Mouse (Mus musculus) G1E (cell line): Measurements from ENCODE around the gene Stk4. TPM values are rescaled to one million over a fixed set of nuclear protein-coding genes. Genes with fewer than 3 reads are reported as not detected.

Experiments used
- ATAC-seq: 2 replicates; pipeline ENCODE4 v1.8.0; 2016; ENCODE audit warnings: mild to moderate bottlenecking; ENCODE audit not compliant: insufficient number of reproducible peaks, poor library complexity, low FRiP score, severe bottlenecking; ENCODE audit errors: extremely low read depth
- DNase-seq: peaks from one replicate; pipeline ENCODE4 v3.0.0; 2012; ENCODE audit warnings: low spot score
- H3K27me3 ChIP-seq: 2 replicates; pipeline ENCODE4 v1.6.1; 2012; ENCODE audit warnings: mild to moderate bottlenecking, low read length, inconsistent platforms; ENCODE audit not compliant: insufficient read depth
- H3K36me3 ChIP-seq: replicated peaks from 2 replicates; pipeline ENCODE3; 2012; ENCODE audit warnings: mild to moderate bottlenecking, inconsistent platforms
- H3K4me1 ChIP-seq: 2 replicates; pipeline ENCODE4 v1.6.1; 2012; ENCODE audit warnings: low read depth, low read length, inconsistent platforms, mixed read lengths; ENCODE audit not compliant: insufficient read depth
- H3K4me3 ChIP-seq: 2 replicates; pipeline ENCODE4 v1.5.1; 2012; ENCODE audit warnings: low read depth, mild to moderate bottlenecking, inconsistent platforms, low read length, moderate library complexity, mixed read lengths
- H3K9me3 ChIP-seq: replicated peaks from 2 replicates; pipeline ENCODE4 v1.6.1; 2012; ENCODE audit warnings: inconsistent platforms
- CTCF ChIP-seq: IDR thresholded peaks from 2 replicates; pipeline ENCODE4 v1.5.1; 2012; ENCODE audit warnings: low read depth, low read length, inconsistent platforms, mixed read lengths
- GATA1 ChIP-seq: IDR thresholded peaks from 2 replicates; pipeline ENCODE4 v1.6.1; 2012; ENCODE audit warnings: borderline replicate concordance, low read length, inconsistent platforms, mixed read lengths
- GATA2 ChIP-seq: IDR thresholded peaks from 2 replicates; pipeline ENCODE4 v1.6.1; 2012; ENCODE audit warnings: low read depth, low read length, inconsistent platforms, borderline replicate concordance
- POLR2AphosphoS5 ChIP-seq: IDR thresholded peaks from 2 replicates; pipeline ENCODE4 v1.6.1; 2012; ENCODE audit warnings: low read depth, low read length, inconsistent platforms; ENCODE audit not compliant: insufficient replicate concordance
- TAL1 ChIP-seq: conservative IDR thresholded peaks from 2 replicates; pipeline ENCODE4 v1.6.1; 2012; ENCODE audit warnings: low read depth, low read length, inconsistent platforms, mixed read lengths
- polyA plus RNA-seq: library from polyadenylated mRNA; stranded (reverse); fragments of >175 nt; gene quantifications from 2 replicates; pipeline ENCODE4 v1.2.3, GENCODE M21; 2012
- total RNA-seq, 2 experiments: library from RNA; stranded (forward) in 1 of 2; stranded (reverse) in 1 of 2; fragments of 200-1000 nt in 1 of 2; fragments of >200 nt in 1 of 2; fragmentation: Nextera tagmentation in 1 of 2; gene quantifications; 2 replicates each; pipeline ENCODE4 v1.2.3; 2014 to 2017

Gene Stk4
- total and polyA plus RNA-seq, 3 experiments: 86.5 to 247 (median 214) TPM

DNA sequence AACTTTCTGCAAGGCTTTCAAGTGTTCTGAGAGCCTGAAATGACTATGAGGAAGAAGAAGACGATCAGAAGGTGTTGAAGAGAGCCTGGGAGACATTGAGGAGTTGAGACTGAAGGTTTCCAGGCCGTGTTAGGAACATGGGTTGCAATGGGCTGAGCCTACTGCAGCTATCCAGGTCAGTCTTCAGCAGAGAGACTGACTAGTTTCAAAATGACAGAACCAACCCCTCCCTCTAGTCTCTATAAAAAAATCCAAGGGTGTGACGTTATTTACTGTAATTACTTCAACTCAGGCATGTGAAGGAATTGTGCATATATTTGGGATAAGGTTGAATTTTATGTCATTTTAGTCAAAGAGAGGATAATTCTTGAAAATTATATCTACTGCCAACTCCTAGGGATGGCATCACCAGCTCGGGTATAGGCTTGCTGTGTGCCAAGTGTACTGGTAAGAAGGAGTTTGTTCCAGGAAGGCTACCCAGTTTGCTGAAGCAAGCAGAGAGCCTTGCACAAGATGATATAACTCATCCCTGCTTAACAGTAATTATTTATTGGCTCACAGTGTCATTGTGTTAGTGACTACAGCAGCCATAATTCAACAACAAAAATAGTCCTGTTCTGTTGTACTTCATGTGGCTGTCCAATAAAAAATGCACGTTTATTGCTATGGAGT, 125.0 kb downstream of the Stk4 start:
- Histone ChIP-seq H3K36me3 (no peaks in the 10 kb centered on the region), H3K4me3 (no peak overlapping the region), H3K4me1 (peaks cover 4% of the 10 kb centered on the region), H3K27me3 (peaks cover 6% of the 10 kb centered on the region; the same call in 1 of the 2 replicates), H3K9me3 (no peaks in the 10 kb centered on the region)
- DNase-seq (no peak), ATAC-seq (no peak)
- TF ChIP-seq GATA1 (no peak), TAL1 (no peak), GATA2 (no peak), CTCF (no peak), POLR2AphosphoS5 (no peak)

DNA sequence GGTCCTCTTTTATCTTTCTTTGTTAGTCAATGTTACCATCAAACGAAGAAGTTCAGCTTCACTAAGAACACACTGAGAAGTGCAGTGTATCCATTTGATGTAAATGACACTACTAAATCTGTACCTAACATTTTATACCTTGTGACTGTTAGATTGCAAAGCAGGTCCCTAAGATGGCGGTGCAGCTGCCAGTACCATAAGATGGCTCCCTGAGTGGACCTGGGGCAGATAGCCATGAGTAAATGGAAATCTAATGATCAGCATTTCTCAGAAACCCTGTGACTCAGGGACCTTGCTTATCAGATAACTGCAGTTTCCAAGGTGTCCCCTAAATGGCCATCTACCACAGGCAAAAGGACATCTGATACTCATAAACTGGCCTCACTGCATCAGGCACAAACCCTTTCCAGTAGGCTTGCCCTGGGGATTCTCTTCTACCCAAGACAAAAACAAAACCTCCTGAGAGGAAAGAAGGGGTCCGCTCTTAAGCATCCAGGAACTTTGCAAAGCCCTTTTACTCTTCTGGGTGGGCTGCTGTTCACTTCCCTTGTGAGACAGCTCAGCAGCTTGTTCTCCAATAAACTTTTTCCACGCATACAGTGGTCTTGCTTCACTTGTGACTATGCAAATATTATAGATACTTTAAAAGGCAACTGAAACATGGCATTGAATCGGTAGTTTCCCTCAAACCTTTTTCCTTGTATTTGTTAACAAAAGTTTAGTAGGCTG, 126.0 kb downstream of the Stk4 start:
- TF ChIP-seq TAL1 (no peak), GATA2 (no peak), CTCF (no peak), POLR2AphosphoS5 (no peak), GATA1 (no peak)
- no peak for DNase-seq
- H3K4me1 ChIP-seq: peaks cover 4% of the 10 kb centered on the region
- H3K9me3 ChIP-seq: no peaks in the 10 kb centered on the region
- no peaks in the 10 kb centered on the region for H3K36me3 ChIP-seq
- no peak overlapping the region for H3K4me3 ChIP-seq
- peak; percentile 34; the same call in 1 of the 2 replicates for ATAC-seq
- peaks cover 5% of the 10 kb centered on the region; the same call in 1 of the 2 replicates for H3K27me3 ChIP-seq

DNA sequence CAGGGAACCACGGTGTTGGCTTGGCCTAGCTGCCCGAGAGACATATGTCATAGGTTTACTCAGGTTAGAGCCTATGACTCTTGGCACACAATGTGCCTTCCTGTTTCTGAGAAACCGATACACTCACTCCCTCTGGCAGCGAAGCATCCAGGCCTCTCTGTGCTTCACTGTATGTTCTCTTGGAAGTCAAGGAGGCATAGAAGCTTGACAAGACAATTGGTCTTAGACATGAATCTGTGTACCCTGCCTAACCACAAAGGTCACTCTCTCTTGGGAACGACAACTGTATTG, 126.5 kb downstream of the Stk4 start:
- no peaks in the 10 kb centered on the region for H3K9me3 ChIP-seq
- TF ChIP-seq GATA1 (no peak), CTCF (no peak), GATA2 (no peak), POLR2AphosphoS5 (no peak), TAL1 (no peak)
- ATAC-seq: no peak
- peaks cover 4% of the 10 kb centered on the region for H3K4me1 ChIP-seq
- no peaks in the 10 kb centered on the region for H3K36me3 ChIP-seq
- DNase-seq: no peak
- H3K4me3 ChIP-seq: no peak overlapping the region
- H3K27me3 ChIP-seq: peaks cover 3% of the 10 kb centered on the region; the same call in 1 of the 2 replicates

DNA sequence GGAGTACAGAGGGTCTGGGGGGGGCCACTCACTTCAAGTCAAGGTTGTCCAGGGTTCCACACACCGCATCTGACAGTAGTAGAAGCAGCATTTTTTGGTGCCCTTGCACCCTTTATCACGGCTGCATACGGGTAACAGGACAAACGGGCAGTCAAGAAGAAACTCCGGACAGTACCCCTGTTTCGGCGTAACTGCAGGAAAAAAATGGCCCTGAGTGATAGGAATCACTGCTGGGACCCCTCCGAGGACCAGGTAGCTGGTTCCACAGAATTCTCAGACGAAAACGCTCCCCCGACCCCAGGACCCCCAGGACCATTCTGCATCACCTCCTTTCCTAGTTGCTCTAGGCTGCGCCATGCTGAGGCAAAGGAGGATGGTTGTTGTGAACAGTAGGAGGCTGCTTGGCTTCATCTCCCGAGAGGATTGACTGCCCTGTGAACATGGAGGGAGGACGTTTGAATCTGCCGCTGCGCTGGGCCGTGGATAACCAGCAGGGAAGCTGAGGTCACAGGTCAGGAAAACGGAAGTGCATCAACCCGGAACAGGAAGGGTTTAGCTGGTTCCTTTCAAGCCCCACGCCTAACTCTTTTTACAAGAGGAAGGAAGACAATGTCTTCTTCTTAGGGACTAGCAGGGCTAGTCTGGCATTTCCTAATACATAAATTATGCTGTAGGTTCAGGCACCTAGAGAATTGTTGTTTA, 129.7 kb downstream of the Stk4 start, which contains the start of gene Wfdc15a:
TSS of gene Wfdc15a (minus strand) at position 505 of the 702 bp plus-strand sequence.
- no peaks in the 10 kb centered on the region for H3K9me3 ChIP-seq
- no peak for DNase-seq
- no peaks in the 10 kb centered on the region for H3K36me3 ChIP-seq
- H3K4me3 ChIP-seq: no peak within 1 kb of the TSS
- H3K27me3 ChIP-seq: peaks cover 3% of the 10 kb centered on the region; the same call in 1 of the 2 replicates
- TF ChIP-seq CTCF (no peak), POLR2AphosphoS5 (no peak), GATA2 (no peak), GATA1 (no peak), TAL1 (no peak)
- no peak for ATAC-seq
- peaks cover 4% of the 10 kb centered on the region for H3K4me1 ChIP-seq

Other genes starting within 250 kb of the Stk4 start
- gene Ccn5, start 249.5 kb upstream of the Stk4 start, total RNA-seq (2014; fragmentation: Nextera tagmentation): not detected in 2 replicates
- not detected in 2 replicates for gene Ccn5, start 249.5 kb upstream of the Stk4 start, total RNA-seq (2017)
- gene Ccn5, start 249.5 kb upstream of the Stk4 start, polyA plus RNA-seq: not detected in 2 replicates
- gene Kcnk15, start 216.7 kb upstream of the Stk4 start, total RNA-seq (2014; fragmentation: Nextera tagmentation): not detected in 2 replicates
- gene Kcnk15, start 216.7 kb upstream of the Stk4 start, total RNA-seq (2017): not detected in 2 replicates
- gene Kcnk15, start 216.7 kb upstream of the Stk4 start, polyA plus RNA-seq: not detected in 2 replicates
- not detected in 2 replicates for gene Rims4, start 151.6 kb upstream of the Stk4 start, total RNA-seq (2014; fragmentation: Nextera tagmentation)
- gene Rims4, start 151.6 kb upstream of the Stk4 start, total RNA-seq (2017): 0.05 TPM in 1 of 2 replicates, not detected in the other
- gene Rims4, start 151.6 kb upstream of the Stk4 start, polyA plus RNA-seq: not detected in 2 replicates
- 129 and 130 TPM in 2 replicates for gene Ywhab, start 75.4 kb upstream of the Stk4 start, total RNA-seq (2014; fragmentation: Nextera tagmentation)
- 52.6 and 56.1 TPM in 2 replicates for gene Ywhab, start 75.4 kb upstream of the Stk4 start, total RNA-seq (2017)
- gene Ywhab, start 75.4 kb upstream of the Stk4 start, polyA plus RNA-seq: 64.3 and 79.9 TPM in 2 replicates
- gene Pabpc1l, start 44.9 kb upstream of the Stk4 start, total RNA-seq (2014; fragmentation: Nextera tagmentation): not detected in 2 replicates
- 0.44 TPM in 1 of 2 replicates, not detected in the other for gene Pabpc1l, start 44.9 kb upstream of the Stk4 start, total RNA-seq (2017)
- 0.07 TPM in 1 of 2 replicates, not detected in the other for gene Pabpc1l, start 44.9 kb upstream of the Stk4 start, polyA plus RNA-seq
- gene Tomm34, start 847 bp downstream of the Stk4 start, total RNA-seq (2014; fragmentation: Nextera tagmentation): 57.3 and 61.0 TPM in 2 replicates
- 63.0 and 65.3 TPM in 2 replicates for gene Tomm34, start 847 bp downstream of the Stk4 start, total RNA-seq (2017)
- 36.3 and 48.2 TPM in 2 replicates for gene Tomm34, start 847 bp downstream of the Stk4 start, polyA plus RNA-seq
- gene Kcns1, start 100.8 kb downstream of the Stk4 start, total RNA-seq (2014; fragmentation: Nextera tagmentation): not detected in 2 replicates
- gene Kcns1, start 100.8 kb downstream of the Stk4 start, total RNA-seq (2017): not detected in 2 replicates
- not detected in 2 replicates for gene Kcns1, start 100.8 kb downstream of the Stk4 start, polyA plus RNA-seq
- gene Wfdc5, start 112.4 kb downstream of the Stk4 start, total RNA-seq (2014; fragmentation: Nextera tagmentation): not detected in 2 replicates
- gene Wfdc5, start 112.4 kb downstream of the Stk4 start, total RNA-seq (2017): 0.33 TPM in 1 of 2 replicates, not detected in the other
- not detected in 2 replicates for gene Wfdc5, start 112.4 kb downstream of the Stk4 start, polyA plus RNA-seq
- gene Wfdc12, start 120.3 kb downstream of the Stk4 start, total RNA-seq (2014; fragmentation: Nextera tagmentation): not detected in 2 replicates
- gene Wfdc12, start 120.3 kb downstream of the Stk4 start, total RNA-seq (2017): not detected in 2 replicates
- not detected in 2 replicates for gene Wfdc12, start 120.3 kb downstream of the Stk4 start, polyA plus RNA-seq
- not detected in 2 replicates for gene Wfdc15a, start 129.8 kb downstream of the Stk4 start, total RNA-seq (2014; fragmentation: Nextera tagmentation)
- 0.82 TPM in 1 of 2 replicates, not detected in the other for gene Wfdc15a, start 129.8 kb downstream of the Stk4 start, total RNA-seq (2017)
- not detected in 2 replicates for gene Wfdc15a, start 129.8 kb downstream of the Stk4 start, polyA plus RNA-seq
- not detected in 2 replicates for gene Wfdc15b, start 151.3 kb downstream of the Stk4 start, total RNA-seq (2014; fragmentation: Nextera tagmentation)
- not detected in 2 replicates for gene Wfdc15b, start 151.3 kb downstream of the Stk4 start, total RNA-seq (2017)
- not detected in 2 replicates for gene Wfdc15b, start 151.3 kb downstream of the Stk4 start, polyA plus RNA-seq
- gene Svs2, start 168.1 kb downstream of the Stk4 start, total RNA-seq (2014; fragmentation: Nextera tagmentation): not detected in 2 replicates
- gene Svs2, start 168.1 kb downstream of the Stk4 start, total RNA-seq (2017): 0.11 TPM in 1 of 2 replicates, not detected in the other
- not detected in 2 replicates for gene Svs2, start 168.1 kb downstream of the Stk4 start, polyA plus RNA-seq
- gene Svs3b, start 186.3 kb downstream of the Stk4 start, total RNA-seq (2014; fragmentation: Nextera tagmentation): not detected in 2 replicates
- not detected in 2 replicates for gene Svs3b, start 186.3 kb downstream of the Stk4 start, total RNA-seq (2017)
- not detected in 2 replicates for gene Svs3b, start 186.3 kb downstream of the Stk4 start, polyA plus RNA-seq
- not detected in 2 replicates for gene Svs4, start 208.1 kb downstream of the Stk4 start, total RNA-seq (2014; fragmentation: Nextera tagmentation)
- 0.29 TPM in 1 of 2 replicates, not detected in the other for gene Svs4, start 208.1 kb downstream of the Stk4 start, total RNA-seq (2017)
- not detected in 2 replicates for gene Svs4, start 208.1 kb downstream of the Stk4 start, polyA plus RNA-seq
- not detected in 2 replicates for gene Svs3a, start 218.9 kb downstream of the Stk4 start, total RNA-seq (2014; fragmentation: Nextera tagmentation)
- 0.11 TPM in 1 of 2 replicates, not detected in the other for gene Svs3a, start 218.9 kb downstream of the Stk4 start, total RNA-seq (2017)
- not detected in 2 replicates for gene Svs3a, start 218.9 kb downstream of the Stk4 start, polyA plus RNA-seq
- gene Svs6, start 246.4 kb downstream of the Stk4 start, total RNA-seq (2014; fragmentation: Nextera tagmentation): not detected in 2 replicates
- not detected in 2 replicates for gene Svs6, start 246.4 kb downstream of the Stk4 start, total RNA-seq (2017)
- not detected in 2 replicates for gene Svs6, start 246.4 kb downstream of the Stk4 start, polyA plus RNA-seq